Mouse (Mus musculus): ENCODE results near the gene Casc1. TPM values are rescaled to one million over a fixed set of nuclear protein-coding genes. Genes with fewer than 3 reads are reported as not detected.
A peak's percentile ranks its signal among the peaks of the same experiment; 100 is the strongest.

Gene Casc1
- polyA plus RNA-seq, 1 experiment from 2014 or later: 0.22 TPM

DNA sequence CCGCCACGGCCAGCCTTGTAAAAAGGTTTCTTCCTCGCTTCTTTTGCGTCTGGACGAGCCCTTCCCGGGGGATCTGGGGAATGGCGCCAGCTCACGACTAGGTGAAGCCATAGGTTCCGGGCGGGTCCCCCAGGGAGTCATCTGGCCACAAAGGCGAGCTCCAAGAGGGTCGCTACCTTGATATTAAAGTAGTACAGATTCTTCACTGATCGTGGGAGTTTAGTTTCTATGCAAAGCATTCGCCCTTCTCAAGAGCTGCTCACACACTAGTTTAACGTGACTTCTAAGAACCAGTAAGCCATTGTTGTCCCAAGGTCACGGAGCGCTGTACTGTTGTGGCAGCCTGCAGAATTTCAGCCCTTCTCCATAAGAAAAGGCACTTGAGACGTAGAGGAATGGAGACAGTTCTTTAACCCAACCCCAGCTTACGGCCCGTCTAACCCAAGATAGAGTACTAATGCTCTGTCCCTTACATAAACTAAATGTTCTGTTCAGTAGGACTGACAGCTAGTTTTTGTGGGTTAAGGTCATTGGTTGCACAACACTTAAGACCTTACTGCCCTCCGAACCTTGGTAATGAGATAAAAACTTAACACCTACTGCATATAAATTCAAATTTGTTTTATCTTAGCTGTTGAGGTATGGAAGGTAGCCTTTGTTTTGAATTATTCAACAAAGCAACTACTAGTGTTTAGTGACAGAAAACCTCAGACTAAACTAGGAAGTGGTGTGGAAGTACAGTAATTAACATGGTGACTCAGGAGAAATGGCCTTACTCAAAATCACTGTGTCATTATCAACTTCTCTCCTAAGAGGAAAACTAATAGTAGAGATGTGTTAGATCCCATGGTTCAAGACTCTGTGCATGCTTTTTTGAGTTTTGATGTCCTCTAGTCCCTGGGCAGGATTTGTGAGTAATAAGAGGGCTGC lies 836 bp upstream of the Casc1 start:
- Histone ChIP-seq H3K4me1 (ENCODE audit: control insufficient read depth, insufficient read depth, low read length) (peaks cover 3% of the 10 kb centered on the region; the same call in 1 of the 2 replicates), H3K4me2 (ENCODE audit: low read depth, low read length) (peak overlapping the region; percentile 60), H3K27me3 (replicated peaks; ENCODE audit: control insufficient read depth, insufficient read depth, low read length) (no peaks in the 10 kb centered on the region), H3K9ac (ENCODE audit: low read depth, low read length) (peak overlapping the region; percentile 90), H3K4me3 (ENCODE audit: low read length) (peak overlapping the region; percentile 70), H3K36me3 (ENCODE audit: control insufficient read depth, insufficient read depth, low read length) (no peaks in the 10 kb centered on the region), H3K27ac (ENCODE audit: low read length) (peak overlapping the region; percentile 98), H3K9me3 (ENCODE audit: control insufficient read depth, low read length) (no peaks in the 10 kb centered on the region)
- WGBS: 2% methylated on average over 21 of the region's 21 CpGs
- peak; percentile 57 for ATAC-seq

DNA sequence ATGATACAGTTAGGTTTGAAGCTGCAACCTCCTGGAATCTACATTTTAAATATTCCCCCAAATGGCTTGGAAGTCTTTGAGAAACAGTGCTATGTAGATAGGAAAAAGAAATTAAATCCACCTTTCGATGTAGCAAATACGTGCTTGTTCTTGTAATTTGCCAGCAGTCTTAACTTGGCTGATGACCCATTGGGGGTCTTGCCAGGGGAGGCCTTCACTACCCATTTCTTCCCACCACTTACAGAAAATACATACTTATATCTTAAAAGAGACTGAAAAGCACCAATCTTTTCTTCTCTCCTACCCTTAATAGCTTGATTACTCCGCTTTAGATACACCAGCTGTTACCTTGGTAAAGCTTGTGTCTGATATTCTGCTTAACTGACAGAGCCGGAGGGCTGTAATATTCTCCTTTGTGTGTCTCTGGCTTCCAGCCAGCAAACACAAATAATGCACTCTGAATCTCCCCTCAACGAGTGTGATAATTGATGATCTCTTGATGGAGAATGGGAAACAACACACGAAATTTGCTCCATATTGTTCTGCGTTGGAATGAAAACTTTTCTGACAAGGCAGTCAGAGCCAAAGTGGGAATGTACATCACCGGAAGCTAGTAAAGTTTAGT lies 637 bp downstream of the Casc1 start:
- Histone ChIP-seq H3K27ac (ENCODE audit: low read length) (0 out of 2 replicates have a peak overlapping the region, but pooled peaks have one; percentile 33), H3K9ac (ENCODE audit: low read depth, low read length) (peak overlapping the region; percentile 50; the same call in 1 of the 2 replicates), H3K4me2 (ENCODE audit: low read depth, low read length) (peak overlapping the region; percentile 72), H3K4me1 (ENCODE audit: control insufficient read depth, insufficient read depth, low read length) (peaks cover 3% of the 10 kb centered on the region; the same call in 1 of the 2 replicates), H3K36me3 (ENCODE audit: control insufficient read depth, insufficient read depth, low read length) (no peaks in the 10 kb centered on the region), H3K9me3 (ENCODE audit: control insufficient read depth, low read length) (no peaks in the 10 kb centered on the region), H3K4me3 (ENCODE audit: low read length) (peak overlapping the region; percentile 55), H3K27me3 (replicated peaks; ENCODE audit: control insufficient read depth, insufficient read depth, low read length) (no peaks in the 10 kb centered on the region)
- 0 out of 2 replicates have a peak, but pooled peaks have one; percentile 0 for ATAC-seq
- 28% methylated on average over 8 of the region's 8 CpGs for WGBS

DNA sequence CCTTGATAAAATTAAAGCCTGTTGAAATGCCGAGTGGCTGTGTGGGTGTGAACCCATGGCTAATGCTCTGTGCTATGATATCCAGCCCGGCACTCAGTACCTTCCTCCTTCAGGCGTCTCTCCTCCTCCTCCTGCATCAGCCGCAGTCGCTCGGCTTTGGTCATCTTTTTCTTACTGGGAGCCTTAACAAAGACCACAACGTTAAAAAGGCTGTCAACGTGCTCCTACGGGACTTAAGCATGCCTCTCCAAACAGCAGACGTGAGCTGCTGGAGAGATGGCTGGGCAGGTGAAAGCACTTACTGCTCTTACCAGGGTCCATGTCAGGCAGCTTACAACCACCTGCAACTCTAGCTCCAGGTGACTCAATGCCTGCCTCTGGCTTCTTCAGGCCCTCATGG lies 5.7 kb downstream of the Casc1 start:
- no peak overlapping the region for H3K9ac ChIP-seq (ENCODE audit: low read depth, low read length)
- H3K9me3 ChIP-seq (ENCODE audit: control insufficient read depth, low read length): no peaks in the 10 kb centered on the region
- no peak overlapping the region for H3K27ac ChIP-seq (ENCODE audit: low read length)
- H3K4me2 ChIP-seq (ENCODE audit: low read depth, low read length): no peak overlapping the region
- no peaks in the 10 kb centered on the region for H3K36me3 ChIP-seq (ENCODE audit: control insufficient read depth, insufficient read depth, low read length)
- no peaks in the 10 kb centered on the region for H3K27me3 ChIP-seq (replicated peaks; ENCODE audit: control insufficient read depth, insufficient read depth, low read length)
- H3K4me3 ChIP-seq (ENCODE audit: low read length): no peak overlapping the region
- H3K4me1 ChIP-seq (ENCODE audit: control insufficient read depth, insufficient read depth, low read length): peaks cover under 1% of the 10 kb centered on the region; the same call in 1 of the 2 replicates
- no peak for ATAC-seq
- WGBS: 74% methylated on average over 10 of the region's 10 CpGs

DNA sequence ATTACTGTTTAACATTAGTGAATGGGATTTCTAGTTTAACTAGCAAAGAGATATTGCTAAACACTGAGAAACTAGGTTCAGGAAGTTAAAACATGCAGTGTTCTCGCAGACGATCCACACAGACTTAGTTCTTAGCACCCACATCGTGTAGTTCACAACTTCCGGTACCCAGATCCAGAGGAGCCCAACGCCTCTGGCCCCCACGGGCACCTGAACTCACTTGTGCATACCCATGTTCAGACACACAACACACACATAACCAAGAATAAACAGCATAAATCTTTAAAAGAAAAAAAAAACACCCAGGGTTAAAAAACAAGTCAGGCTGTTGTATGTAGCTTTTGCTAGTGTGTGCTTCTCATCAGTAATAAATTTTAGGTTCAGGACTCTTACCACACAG lies 6.4 kb downstream of the Casc1 start:
- no peak overlapping the region for H3K4me2 ChIP-seq (ENCODE audit: low read depth, low read length)
- no peaks in the 10 kb centered on the region for H3K36me3 ChIP-seq (ENCODE audit: control insufficient read depth, insufficient read depth, low read length)
- H3K4me1 ChIP-seq (ENCODE audit: control insufficient read depth, insufficient read depth, low read length): no peaks in the 10 kb centered on the region
- no peaks in the 10 kb centered on the region for H3K9me3 ChIP-seq (ENCODE audit: control insufficient read depth, low read length)
- H3K9ac ChIP-seq (ENCODE audit: low read depth, low read length): no peak overlapping the region
- no peak overlapping the region for H3K27ac ChIP-seq (ENCODE audit: low read length)
- WGBS: 80% methylated on average over 6 of the region's 6 CpGs
- ATAC-seq: no peak
- no peaks in the 10 kb centered on the region for H3K27me3 ChIP-seq (replicated peaks; ENCODE audit: control insufficient read depth, insufficient read depth, low read length)
- H3K4me3 ChIP-seq (ENCODE audit: low read length): no peak overlapping the region

DNA sequence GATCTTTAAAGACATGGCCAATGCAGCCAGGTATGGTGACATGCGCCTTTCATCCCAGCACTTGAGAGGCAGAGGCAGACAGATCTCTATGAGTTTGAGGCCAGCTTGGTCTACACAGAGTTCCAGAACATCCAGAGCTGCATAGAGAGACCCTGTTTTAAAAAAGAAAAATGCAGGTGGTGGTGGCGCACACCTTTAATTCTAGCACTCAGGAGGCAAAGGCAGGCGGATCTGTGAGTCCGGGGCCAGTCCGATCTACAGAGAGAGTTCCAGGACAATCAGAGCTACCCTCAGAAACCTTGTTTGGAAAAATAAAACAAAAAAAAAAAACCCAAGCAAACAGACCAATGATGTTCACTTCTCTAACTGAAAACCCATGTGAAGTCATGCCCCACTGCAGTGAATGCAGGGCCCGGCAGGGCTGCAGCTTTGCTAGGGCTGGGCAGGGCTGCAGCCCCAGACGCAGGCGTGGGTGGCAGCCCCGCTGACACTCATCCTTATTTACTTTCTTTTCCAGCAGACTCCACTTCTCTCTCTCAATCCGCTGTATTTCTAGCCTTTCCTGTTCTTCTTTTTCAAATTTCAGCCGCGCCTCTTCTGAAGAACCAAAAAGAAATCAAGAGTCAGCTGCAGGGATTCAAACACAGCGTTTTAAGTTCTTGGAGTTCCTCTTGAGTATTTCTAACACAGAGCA lies 8.2 kb downstream of the Casc1 start:
- no peaks in the 10 kb centered on the region for H3K27me3 ChIP-seq (replicated peaks; ENCODE audit: control insufficient read depth, insufficient read depth, low read length)
- WGBS: 72% methylated on average over 13 of the region's 13 CpGs
- ATAC-seq: no peak
- no peak overlapping the region for H3K4me3 ChIP-seq (ENCODE audit: low read length)
- H3K4me2 ChIP-seq (ENCODE audit: low read depth, low read length): no peak overlapping the region
- H3K27ac ChIP-seq (ENCODE audit: low read length): no peak overlapping the region
- H3K36me3 ChIP-seq (ENCODE audit: control insufficient read depth, insufficient read depth, low read length): no peaks in the 10 kb centered on the region
- H3K4me1 ChIP-seq (ENCODE audit: control insufficient read depth, insufficient read depth, low read length): no peaks in the 10 kb centered on the region
- H3K9me3 ChIP-seq (ENCODE audit: control insufficient read depth, low read length): no peaks in the 10 kb centered on the region
- H3K9ac ChIP-seq (ENCODE audit: low read depth, low read length): no peak overlapping the region

DNA sequence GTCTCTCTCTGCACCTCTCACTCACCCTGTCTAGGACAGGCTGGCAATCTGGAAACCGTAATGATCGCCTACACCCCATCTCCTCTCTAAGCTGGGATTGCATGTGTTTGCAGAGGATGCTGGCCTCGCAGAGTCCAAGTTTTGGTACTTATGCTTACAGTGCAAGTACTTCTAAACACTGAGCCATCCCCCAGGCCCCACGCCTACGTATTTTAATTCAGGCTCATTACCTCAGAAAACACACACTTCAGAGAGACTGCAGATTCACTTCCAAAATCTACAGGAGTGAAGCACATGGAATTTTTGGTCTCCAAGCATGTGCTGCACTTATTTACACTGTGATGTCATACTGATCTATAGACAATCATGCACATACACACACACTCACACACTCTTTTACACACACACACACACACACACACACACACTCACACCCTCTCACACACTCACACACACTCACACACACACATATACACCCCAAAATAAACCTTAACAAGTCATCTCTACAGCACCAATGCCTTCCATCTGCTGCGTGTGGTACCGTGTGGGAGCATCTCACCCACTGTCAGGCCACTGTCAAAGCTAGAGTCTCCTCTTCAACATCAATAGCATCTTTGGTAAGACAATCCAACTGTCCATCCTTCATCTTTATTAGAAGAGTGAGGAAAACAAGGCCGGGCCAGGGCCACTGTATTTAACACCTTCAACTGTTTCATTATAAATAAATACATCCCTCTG lies 12.7 kb downstream of the Casc1 start:
- WGBS: 91% methylated on average over 8 of the region's 8 CpGs
- H3K4me1 ChIP-seq (ENCODE audit: control insufficient read depth, insufficient read depth, low read length): no peaks in the 10 kb centered on the region

DNA sequence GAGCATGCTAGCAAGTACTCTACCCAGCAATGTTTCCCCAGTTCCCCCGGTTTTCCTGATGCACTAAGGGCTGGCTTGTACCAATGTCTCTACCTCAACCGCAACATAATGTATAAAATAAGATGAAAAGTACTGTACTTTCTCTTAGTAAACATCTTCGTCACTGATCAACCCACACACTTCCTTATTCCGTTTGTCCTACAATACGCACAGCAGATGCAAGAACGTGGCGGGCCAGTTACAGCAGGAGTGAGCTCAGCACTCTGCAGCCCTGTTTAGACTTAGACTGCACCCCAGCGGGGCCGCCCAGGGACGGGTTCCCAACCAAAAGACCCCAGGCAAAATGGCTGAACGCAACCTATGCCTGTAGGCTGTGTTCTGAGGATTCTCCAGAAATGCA lies 17.4 kb downstream of the Casc1 start:
- H3K27ac ChIP-seq (ENCODE audit: low read length): no peak overlapping the region
- no peak overlapping the region for H3K9ac ChIP-seq (ENCODE audit: low read depth, low read length)
- no peak overlapping the region for H3K4me3 ChIP-seq (ENCODE audit: low read length)
- H3K27me3 ChIP-seq (replicated peaks; ENCODE audit: control insufficient read depth, insufficient read depth, low read length): no peaks in the 10 kb centered on the region
- 64% methylated on average over 11 of the region's 11 CpGs for WGBS
- no peaks in the 10 kb centered on the region for H3K36me3 ChIP-seq (ENCODE audit: control insufficient read depth, insufficient read depth, low read length)
- no peak overlapping the region for H3K4me2 ChIP-seq (ENCODE audit: low read depth, low read length)
- no peak for ATAC-seq
- no peaks in the 10 kb centered on the region for H3K4me1 ChIP-seq (ENCODE audit: control insufficient read depth, insufficient read depth, low read length)
- H3K9me3 ChIP-seq (ENCODE audit: control insufficient read depth, low read length): no peaks in the 10 kb centered on the region

More for the DNA sequence above, 12.7 kb downstream of the Casc1 start:
- no peak for ATAC-seq
- Histone ChIP-seq H3K36me3 (ENCODE audit: control insufficient read depth, insufficient read depth, low read length) (no peaks in the 10 kb centered on the region), H3K4me2 (ENCODE audit: low read depth, low read length) (no peak overlapping the region), H3K27me3 (replicated peaks; ENCODE audit: control insufficient read depth, insufficient read depth, low read length) (no peaks in the 10 kb centered on the region), H3K9ac (ENCODE audit: low read depth, low read length) (no peak overlapping the region), H3K4me3 (ENCODE audit: low read length) (no peak overlapping the region), H3K9me3 (ENCODE audit: control insufficient read depth, low read length) (no peaks in the 10 kb centered on the region), H3K27ac (ENCODE audit: low read length) (no peak overlapping the region)

DNA sequence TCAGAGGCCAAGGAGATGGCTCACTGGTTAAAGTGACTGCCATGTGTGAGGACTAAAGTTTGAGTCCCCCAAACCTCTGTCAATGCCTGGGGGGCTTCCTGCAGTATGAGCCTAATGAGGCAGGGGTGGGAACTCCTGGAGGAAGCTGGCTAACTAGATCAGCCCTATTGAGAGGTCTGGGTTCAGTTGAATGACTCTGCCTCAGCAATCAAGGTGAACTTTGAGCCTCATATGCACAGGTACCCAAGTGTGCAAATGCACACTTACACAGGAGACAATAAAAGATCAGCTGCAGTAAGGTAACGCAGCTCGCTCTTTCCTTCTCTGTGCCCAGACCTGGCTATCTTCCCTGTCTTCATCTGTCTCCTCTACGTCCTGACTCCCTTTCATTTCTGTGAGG lies 17.8 kb downstream of the Casc1 start:
- Histone ChIP-seq H3K27ac (ENCODE audit: low read length) (no peak overlapping the region), H3K9ac (ENCODE audit: low read depth, low read length) (no peak overlapping the region), H3K4me1 (ENCODE audit: control insufficient read depth, insufficient read depth, low read length) (no peaks in the 10 kb centered on the region), H3K4me2 (ENCODE audit: low read depth, low read length) (no peak overlapping the region), H3K36me3 (ENCODE audit: control insufficient read depth, insufficient read depth, low read length) (no peaks in the 10 kb centered on the region), H3K4me3 (ENCODE audit: low read length) (no peak overlapping the region), H3K27me3 (replicated peaks; ENCODE audit: control insufficient read depth, insufficient read depth, low read length) (no peaks in the 10 kb centered on the region), H3K9me3 (ENCODE audit: control insufficient read depth, low read length) (no peaks in the 10 kb centered on the region)
- peak; percentile 58 for ATAC-seq
- WGBS: 82% methylated on average over 3 of the region's 3 CpGs

Measured in intestine, embryonic 16.5 days (tissue).